Mouse (Mus musculus) ES-Bruce4 (cell line): Measurements from ENCODE around the gene Nfkbia.

Experiments used
- CTCF ChIP-seq: IDR thresholded peaks from one replicate; pipeline ENCODE4 v1.8.1; 2011; ENCODE audit warnings: low read depth, low read length
- POLR2A ChIP-seq: IDR thresholded peaks from one replicate; pipeline ENCODE4 v1.8.1; 2011; ENCODE audit warnings: low read length; ENCODE audit not compliant: insufficient read depth

DNA sequence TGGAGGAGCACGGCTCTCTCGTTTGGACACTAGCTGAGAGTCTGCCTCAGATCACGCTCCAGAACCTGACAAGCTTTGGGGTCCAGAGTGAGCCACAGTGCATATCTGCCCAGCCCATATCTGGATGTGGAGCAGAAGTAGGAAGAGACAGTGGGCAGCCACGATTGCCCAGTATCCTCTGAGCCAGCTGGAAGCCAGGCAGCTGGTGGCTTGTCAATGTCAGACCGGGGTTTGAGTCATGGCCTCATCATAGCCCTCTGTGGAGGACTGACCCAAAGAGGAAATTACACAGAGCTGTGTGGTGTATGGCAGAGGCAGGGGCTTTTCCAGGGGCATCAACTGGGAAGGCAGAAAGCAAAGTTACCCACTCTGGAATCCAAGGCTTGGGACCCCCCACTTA is 25.6 kb downstream of the Nfkbia start:
- TF ChIP-seq CTCF = no peak
- no peak for TF ChIP-seq POLR2A
